Mouse (Mus musculus) heart, adult 2 months (tissue): ENCODE data around the gene Atl1.

Source experiments
- CTCF ChIP-seq: fragments of 200-600 bp; IDR thresholded peaks from 2 replicates; pipeline ENCODE4 v1.8.1; 2022; ENCODE audit warnings: antibody characterized with exemption, mild to moderate bottlenecking, moderate library complexity
- POLR2A ChIP-seq: fragments of 200-500 bp; IDR thresholded peaks from 2 replicates; pipeline ENCODE4 v1.6.1; 2011; ENCODE audit warnings: mild to moderate bottlenecking, low read depth, low read length, control low read depth; ENCODE audit not compliant: insufficient read depth

DNA sequence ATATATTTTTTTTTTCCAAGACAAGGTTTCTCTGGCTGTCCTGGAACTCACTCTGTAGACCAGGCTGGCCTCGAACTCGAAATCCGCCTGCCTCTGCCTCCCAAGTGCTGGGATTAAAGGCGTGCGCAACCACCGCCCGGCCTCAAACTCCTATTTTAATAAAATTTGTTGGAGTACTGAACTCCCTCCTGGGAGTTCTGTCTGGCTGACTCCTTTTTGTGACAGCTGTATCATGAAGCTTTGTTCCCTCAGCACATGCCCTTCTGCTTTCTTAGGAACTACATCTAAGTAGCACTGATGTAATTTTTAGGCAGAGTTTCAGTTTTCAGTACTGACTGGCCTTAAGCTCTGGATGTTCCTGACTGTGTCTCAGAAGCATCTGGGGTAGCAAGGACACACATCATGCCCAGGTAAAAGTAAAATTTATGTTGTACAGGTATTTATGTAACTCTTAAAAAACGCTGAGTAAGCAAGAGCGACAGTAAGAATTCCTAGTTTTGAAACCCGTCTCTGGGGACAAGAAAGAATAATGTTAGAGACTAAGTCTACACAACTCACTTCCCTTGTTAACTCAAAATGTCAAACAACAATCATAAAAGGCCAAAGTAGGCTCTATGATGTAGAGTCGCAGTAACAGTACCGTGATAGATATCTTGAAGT lies 36.6 kb upstream of the Atl1 start:
- TF ChIP-seq CTCF = no peak
- no peak for TF ChIP-seq POLR2A
